In genomic region chr4:54533846-54534245, GRCm38 (mm10) we compare ENCODE assay signal across 9 mouse cellular contexts.
A peak's percentile ranks its signal among the peaks of the same experiment; 100 is the strongest.
DNase-seq lines count a peak whose midpoint lies in the region; ATAC-seq and TF ChIP-seq lines count a peak whose summit lies in the region.
"Had no signal": no experiment of that assay in that cellular context is flagged by ENCODE, and none has a peak within 500 bp of the region (broad histone marks: within the 10 kb centered on the region; RNA-seq: fewer than 3 reads in every experiment).

No protein-coding gene starts in this region.

- peak; percentile 22 for DNase-seq in gastrocnemius, adult 2 months
- DNase-seq in gastrocnemius, adult 18-20 months (ENCODE audit: low spot score): no peak
- peak; percentile 11 for DNase-seq in right cerebral cortex, adult 18-20 months
- no peak for DNase-seq in right cerebral cortex, postnatal 25 days
- DNase-seq in left cerebral cortex, postnatal 14 days (ENCODE audit: low spot score in 2 of 2): peak; percentile 55 to 62
- no peak for DNase-seq in B cell, adult 2 months
- no peak for DNase-seq in thymus, postnatal 36 days
- DNase-seq: kidney, postnatal 25 days had no signal

- no peaks in the 10 kb centered on the region for H3K36me3 ChIP-seq in stomach, embryonic 15.5 days

- H3K4me2 ChIP-seq in stomach, embryonic 15.5 days: no peak overlapping the region

- H3K9ac ChIP-seq in stomach, embryonic 15.5 days: no peak overlapping the region

- WGBS in stomach, embryonic 15.5 days: 30% methylated on average over 2 of the region's 2 CpGs

- no peaks in the 10 kb centered on the region for H3K27me3 ChIP-seq in stomach, embryonic 15.5 days (replicated peaks)

- no peak overlapping the region for H3K27ac ChIP-seq in gastrocnemius, adult 2 months
- H3K27ac ChIP-seq in stomach, embryonic 15.5 days: no peak overlapping the region; the same call in 1 of the 2 replicates

- no peaks in the 10 kb centered on the region for H3K9me3 ChIP-seq in stomach, embryonic 15.5 days

- ATAC-seq in stomach, embryonic 15.5 days (ENCODE audit: insufficient read depth, low FRiP score, low read depth): peak; percentile 66; the same call in 1 of the 2 replicates

- no peak for TF ChIP-seq CTCF in gastrocnemius, adult 2 months (IDR thresholded peaks at IDR 0.05)

- intact Hi-C loops in gastrocnemius, adult 2 months (cut with DNase I): no loop called here
- intact Hi-C loops in left cerebral cortex, postnatal 14 days (cut with DNase I): no loop called here

- H3K4me3 ChIP-seq in gastrocnemius, adult 2 months: no peak overlapping the region
- H3K4me3 ChIP-seq in stomach, embryonic 15.5 days (replicated peaks): no peak overlapping the region

- H3K4me1 ChIP-seq in stomach, embryonic 15.5 days: 0 out of 2 replicates have a peak, but pooled peaks cover 3% of the 10 kb centered on the region

Comparison
In these comparisons a context has a peak if more than half of its experiments do, and no peak if none do; other contexts are left out.
1. DNase-seq: peak in gastrocnemius, adult 2 months (single experiment), right cerebral cortex, adult 18-20 months (single experiment) and left cerebral cortex, postnatal 14 days (2 of 2); none in gastrocnemius, adult 18-20 months (single experiment), right cerebral cortex, postnatal 25 days (single experiment), B cell, adult 2 months (0 of 2) and thymus, postnatal 36 days (0 of 2).